Mouse (Mus musculus) intestine, embryonic 16.5 days (tissue): ENCODE measurements around the gene Pdpr. TPM values are rescaled to one million over a fixed set of nuclear protein-coding genes. Genes with fewer than 3 reads are reported as not detected.
A peak's percentile ranks its signal among the peaks of the same experiment; 100 is the strongest.
"Not testable (repeated sequence)": the region's sequence is repeated elsewhere in the genome, so short reads cannot be mapped to it uniquely, and the experiment has no call there.

Experiments used
- ATAC-seq: fragments of 200-750 bp; cut with Nextera tagmentation; 2 replicates; pipeline ENCODE4 v1.8.0; 2017; ENCODE audit warnings: moderate TSS enrichment, moderate library complexity
- H3K27ac ChIP-seq: fragments of 300-500 bp; sonication (generic); 2 replicates; pipeline ENCODE4 v1.5.1; 2014; ENCODE audit warnings: mild to moderate bottlenecking, low read length
- H3K27me3 ChIP-seq: fragments of 300-500 bp; sonication (generic); replicated peaks from 2 replicates; pipeline ENCODE4 v1.6.1; 2014; ENCODE audit warnings: low read length, control low read depth, mixed read lengths; ENCODE audit not compliant: control insufficient read depth, insufficient read depth
- H3K36me3 ChIP-seq: fragments of 300-500 bp; sonication (generic); 2 replicates; pipeline ENCODE4 v1.6.1; 2014; ENCODE audit warnings: low read length, control low read depth; ENCODE audit not compliant: control insufficient read depth, insufficient read depth
- H3K4me1 ChIP-seq: fragments of 300-500 bp; sonication (generic); 2 replicates; pipeline ENCODE4 v1.6.1; 2014; ENCODE audit warnings: low read length, control low read depth, mixed read lengths; ENCODE audit not compliant: control insufficient read depth, insufficient read depth
- H3K4me2 ChIP-seq: fragments of 300-500 bp; sonication (generic); 2 replicates; pipeline ENCODE4 v1.6.1; 2014; ENCODE audit warnings: low read depth, low read length, control low read depth
- H3K4me3 ChIP-seq: fragments of 300-500 bp; sonication (generic); 2 replicates; pipeline ENCODE4 v1.5.1; 2014; ENCODE audit warnings: mild to moderate bottlenecking, low read length
- H3K9ac ChIP-seq: fragments of 300-500 bp; sonication (generic); 2 replicates; pipeline ENCODE4 v1.6.1; 2014; ENCODE audit warnings: low read depth, low read length
- H3K9me3 ChIP-seq: fragments of 300-500 bp; sonication (generic); 2 replicates; pipeline ENCODE4 v1.6.1; 2016; ENCODE audit warnings: low read length, control low read depth; ENCODE audit not compliant: control insufficient read depth
- WGBS: fragments of 180-500 bp; shearing (Covaris S2); extraction: QIAGEN DNeasy Blood & Tissue Kit; methylation state at CpG from one replicate; pipeline ENCODE4 v1.1.7; 2014; 5-methylcytosine and 5-hydroxymethylcytosine counted together
- polyA plus RNA-seq: library from polyadenylated mRNA; unstranded; fragments of >200 nt; fragmentation: Nextera tagmentation; extraction: Ambion mirVana; gene quantifications from 2 replicates; pipeline ENCODE4 v1.2.1, GENCODE M21; 2015

Gene Pdpr
- polyA plus RNA-seq, 1 experiment from 2014 or later, result 6.5 TPM

DNA sequence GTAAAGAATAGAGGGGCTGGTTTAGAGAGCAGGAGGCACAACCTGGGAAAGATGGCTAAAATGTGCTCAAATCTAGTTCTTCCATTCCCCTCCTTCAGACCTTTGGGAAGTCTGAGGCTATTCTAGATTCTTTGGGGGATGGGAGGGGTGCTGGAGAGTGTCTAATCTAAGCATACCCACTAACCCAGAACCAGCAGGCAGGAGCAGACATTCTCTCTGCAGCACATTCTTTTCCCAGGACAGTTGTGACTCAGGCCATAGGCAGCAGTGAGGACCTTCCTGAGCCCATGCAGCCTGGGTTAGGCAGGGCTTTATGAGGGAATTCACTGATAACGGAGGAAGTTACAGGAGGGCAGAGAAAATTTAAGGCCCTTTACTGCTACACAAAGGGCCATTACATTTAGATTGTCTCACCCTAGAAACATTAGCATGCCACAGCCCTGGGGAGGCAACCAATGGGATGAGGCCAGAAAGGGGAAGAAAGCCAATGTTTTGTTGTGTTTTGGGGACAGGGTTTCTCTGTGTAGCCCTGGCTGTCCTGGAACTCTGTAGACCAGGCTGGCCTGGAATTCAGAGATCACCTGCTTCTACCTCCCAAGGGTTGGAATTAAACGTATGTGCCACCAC is 35.4 kb upstream of the Pdpr start:
- Histone ChIP-seq H3K4me3 (no peak overlapping the region), H3K4me1 (peaks cover 41% of the 10 kb centered on the region), H3K27me3 (no peaks in the 10 kb centered on the region), H3K27ac (no peak overlapping the region), H3K36me3 (peaks cover 14% of the 10 kb centered on the region), H3K4me2 (no peak overlapping the region), H3K9ac (no peak overlapping the region), H3K9me3 (no peaks in the 10 kb centered on the region)
- ATAC-seq, result no peak
- WGBS, result 52% methylated on average over 2 of the region's 2 CpGs

GRCm38 (mm10) chr8:111061688-111062071 is 32.8 kb upstream of the Pdpr start:
- Histone ChIP-seq H3K36me3 (no peaks in the 10 kb centered on the region), H3K9ac (peak overlapping the region; percentile 64), H3K9me3 (no peaks in the 10 kb centered on the region), H3K4me1 (peaks cover 41% of the 10 kb centered on the region), H3K4me2 (peak overlapping the region; percentile 90), H3K27ac (peak overlapping the region; percentile 31), H3K4me3 (peak overlapping the region; percentile 71), H3K27me3 (no peaks in the 10 kb centered on the region)
- WGBS, result 1% methylated on average over 14 of the region's 14 CpGs
- no peak for ATAC-seq

DNA sequence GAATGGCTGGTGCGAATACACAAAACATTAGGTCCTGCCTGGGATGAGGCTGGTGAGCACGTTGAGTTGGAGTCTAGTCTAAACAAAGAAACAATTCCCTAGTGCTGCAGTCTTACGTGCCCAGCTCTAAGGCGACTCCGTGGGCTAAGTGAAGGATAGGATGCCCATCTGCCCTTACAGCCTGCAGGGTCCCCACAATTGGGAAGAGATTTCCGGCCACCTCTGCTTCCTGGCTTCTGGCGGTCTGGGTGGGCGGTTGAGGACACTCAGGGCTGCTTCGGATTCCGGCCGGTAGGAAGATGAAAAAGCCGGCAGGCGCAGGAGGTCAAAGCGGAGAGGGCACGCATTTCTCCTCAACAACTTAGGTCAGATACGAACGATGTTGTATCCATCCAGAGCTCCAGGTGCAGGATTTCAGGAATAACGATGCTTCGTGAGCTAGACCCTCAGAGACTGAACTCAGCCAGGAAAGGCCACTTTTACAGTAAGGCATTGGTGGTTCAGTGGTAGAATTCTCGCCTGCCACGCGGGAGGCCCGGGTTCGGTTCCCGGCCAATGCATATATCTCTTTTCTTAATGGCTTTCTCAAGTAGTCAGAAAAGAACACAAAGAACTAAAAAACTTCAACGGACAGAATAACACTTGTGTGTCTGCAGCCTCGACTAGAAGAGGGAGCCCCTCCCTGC is 32.2 kb upstream of the Pdpr start:
- WGBS, result under 1% methylated on average over 27 of the region's 27 CpGs
- Histone ChIP-seq H3K9me3 (no peaks in the 10 kb centered on the region), H3K27me3 (no peaks in the 10 kb centered on the region), H3K27ac (peak overlapping the region; percentile 31), H3K4me3 (peak overlapping the region; percentile 71), H3K4me2 (peak overlapping the region; percentile 90), H3K9ac (peak overlapping the region; percentile 64), H3K36me3 (no peaks in the 10 kb centered on the region), H3K4me1 (peaks cover 38% of the 10 kb centered on the region)
- ATAC-seq, result peak; percentile 80

DNA sequence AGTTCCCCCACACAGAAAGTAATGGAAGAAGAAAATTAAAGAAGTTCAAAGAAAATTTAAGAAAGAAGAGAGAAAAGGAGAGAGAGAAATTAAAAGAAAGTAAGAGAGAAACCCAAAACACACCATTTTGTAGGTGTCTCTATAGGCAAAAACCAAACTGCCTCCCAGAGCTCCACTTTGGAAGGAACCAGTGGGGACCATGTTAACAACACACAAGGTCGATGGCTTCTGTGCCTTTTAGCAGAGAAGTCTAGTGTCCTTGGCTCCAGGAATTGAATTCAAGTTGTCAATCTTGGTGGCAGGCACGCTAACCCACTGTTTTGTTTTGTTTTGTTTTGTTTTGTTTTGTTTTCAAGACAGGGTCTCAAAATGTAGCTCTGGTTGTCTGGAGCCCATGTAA is 31.5 kb upstream of the Pdpr start:
- no peak for ATAC-seq
- Histone ChIP-seq H3K4me1 (peaks cover 32% of the 10 kb centered on the region), H3K4me3 (no peak overlapping the region; the same call in 1 of the 2 replicates), H3K27ac (no peak overlapping the region), H3K9me3 (no peaks in the 10 kb centered on the region), H3K27me3 (no peaks in the 10 kb centered on the region), H3K36me3 (no peaks in the 10 kb centered on the region), H3K9ac (no peak overlapping the region), H3K4me2 (peak overlapping the region; percentile 90; the same call in 1 of the 2 replicates)
- WGBS, result 65% methylated on average over 2 of the region's 2 CpGs

- Histone ChIP-seq H3K27me3 (no peaks in the 10 kb centered on the region), H3K9ac (no peak overlapping the region), H3K9me3 (no peaks in the 10 kb centered on the region), H3K4me2 (no peak overlapping the region), H3K4me1 (peaks cover 5% of the 10 kb centered on the region), H3K27ac (no peak overlapping the region), H3K36me3 (no peaks in the 10 kb centered on the region), H3K4me3 (no peak overlapping the region)
- no peak for ATAC-seq
- 68% methylated on average over 4 of the region's 4 CpGs for WGBS
Measured at GRCm38 (mm10) chr8:111066308-111066707, 28.1 kb upstream of the Pdpr start.

GRCm38 (mm10) chr8:111067439-111067838 is 27.0 kb upstream of the Pdpr start:
- Histone ChIP-seq H3K36me3 (no peaks in the 10 kb centered on the region), H3K27me3 (no peaks in the 10 kb centered on the region), H3K4me2 (no peak overlapping the region), H3K4me3 (no peak overlapping the region), H3K27ac (no peak overlapping the region), H3K9ac (no peak overlapping the region), H3K9me3 (no peaks in the 10 kb centered on the region), H3K4me1 (no peaks in the 10 kb centered on the region)
- WGBS, result 28% methylated on average over 10 of the region's 10 CpGs
- no peak for ATAC-seq

GRCm38 (mm10) chr8:111068660-111069059 is 25.8 kb upstream of the Pdpr start:
- not testable (repeated sequence) for H3K27ac ChIP-seq, H3K9me3 ChIP-seq, H3K36me3 ChIP-seq, H3K9ac ChIP-seq, H3K27me3 ChIP-seq, ATAC-seq, H3K4me3 ChIP-seq, H3K4me2 ChIP-seq, H3K4me1 ChIP-seq
- 94% methylated on average over 9 of the region's 9 CpGs for WGBS

DNA sequence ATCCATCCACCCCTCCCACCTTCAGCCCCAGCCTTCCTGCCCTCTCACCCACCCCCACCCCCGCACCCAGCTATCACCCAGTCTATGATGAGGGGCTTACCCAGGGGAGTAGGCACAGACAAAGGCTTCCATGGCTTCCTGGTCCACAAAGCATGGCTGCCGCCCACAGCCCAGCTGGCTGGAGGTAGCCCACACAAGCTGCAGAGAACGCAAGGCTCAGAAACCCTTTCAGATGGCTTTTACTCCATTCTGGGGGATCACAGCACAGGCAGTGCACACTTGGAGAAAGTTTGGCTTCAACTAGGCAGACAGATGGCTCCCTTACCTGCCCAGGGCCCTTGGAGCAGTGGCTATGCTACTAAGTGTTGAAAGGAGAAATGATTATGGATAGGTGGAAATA is 18.5 kb upstream of the Pdpr start:
- no peak overlapping the region for H3K4me3 ChIP-seq
- H3K4me2 ChIP-seq, result no peak overlapping the region
- H3K27ac ChIP-seq, result no peak overlapping the region
- WGBS, result 77% methylated on average over 3 of the region's 3 CpGs
- no peaks in the 10 kb centered on the region for H3K27me3 ChIP-seq
- no peak for ATAC-seq
- H3K36me3 ChIP-seq, result no peaks in the 10 kb centered on the region
- H3K9me3 ChIP-seq, result no peaks in the 10 kb centered on the region
- no peak overlapping the region for H3K9ac ChIP-seq
- H3K4me1 ChIP-seq, result no peaks in the 10 kb centered on the region

DNA sequence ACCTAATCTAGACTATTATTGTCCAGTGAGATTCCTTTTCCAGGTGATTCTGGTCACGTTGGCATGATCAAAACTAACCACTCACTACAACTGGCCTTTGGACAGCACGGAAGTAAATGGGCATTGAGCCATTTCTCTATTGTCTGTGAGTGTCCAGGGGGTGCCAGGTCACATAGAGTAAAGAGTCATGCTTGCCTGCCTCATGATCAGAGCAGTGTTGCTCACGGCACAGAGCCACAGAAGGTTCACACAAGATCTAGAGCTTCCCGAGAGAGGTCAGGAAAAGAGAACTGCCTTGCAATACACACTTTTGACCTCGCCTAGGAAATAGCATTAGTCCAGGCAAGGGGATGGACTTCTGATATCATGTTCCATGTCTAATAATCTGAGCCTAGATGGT is 15.0 kb upstream of the Pdpr start:
- no peaks in the 10 kb centered on the region for H3K36me3 ChIP-seq
- no peaks in the 10 kb centered on the region for H3K27me3 ChIP-seq
- H3K27ac ChIP-seq, result no peak overlapping the region
- H3K9ac ChIP-seq, result no peak overlapping the region
- H3K4me2 ChIP-seq, result no peak overlapping the region
- WGBS, result 62% methylated on average over 5 of the region's 5 CpGs
- no peak overlapping the region for H3K4me3 ChIP-seq
- H3K4me1 ChIP-seq, result no peaks in the 10 kb centered on the region
- peak; percentile 16; the same call in 1 of the 2 replicates for ATAC-seq
- no peaks in the 10 kb centered on the region for H3K9me3 ChIP-seq
